Mouse (Mus musculus): ENCODE data around the gene Mettl6.

Gene Mettl6

DNA sequence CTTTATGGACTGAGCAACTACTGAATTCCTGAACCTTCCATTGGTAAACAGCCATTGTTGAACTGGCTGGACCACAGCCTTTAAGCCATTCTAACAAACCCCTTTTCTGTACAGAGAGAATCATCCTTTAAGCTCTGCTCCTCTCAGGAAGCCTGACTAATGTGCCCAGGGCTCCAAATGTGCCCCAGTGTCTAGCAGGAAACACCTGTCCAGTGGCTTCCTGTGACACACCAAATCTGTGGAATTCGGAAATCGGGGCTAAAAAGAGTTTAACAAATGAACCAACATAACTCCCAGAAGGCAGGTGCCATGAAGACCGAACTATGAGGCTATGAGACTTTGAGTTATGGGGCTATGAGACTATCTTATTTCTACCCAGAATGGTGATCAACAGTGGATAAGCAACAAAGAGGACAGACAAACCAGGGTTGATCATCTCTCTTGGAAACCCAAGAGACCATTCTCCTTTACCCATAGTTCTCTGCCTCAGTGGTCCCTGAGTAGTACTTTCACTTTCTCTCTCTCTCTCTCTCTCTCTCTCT, 63.0 kb downstream of the Mettl6 start:
- DNase-seq = no peak

DNA sequence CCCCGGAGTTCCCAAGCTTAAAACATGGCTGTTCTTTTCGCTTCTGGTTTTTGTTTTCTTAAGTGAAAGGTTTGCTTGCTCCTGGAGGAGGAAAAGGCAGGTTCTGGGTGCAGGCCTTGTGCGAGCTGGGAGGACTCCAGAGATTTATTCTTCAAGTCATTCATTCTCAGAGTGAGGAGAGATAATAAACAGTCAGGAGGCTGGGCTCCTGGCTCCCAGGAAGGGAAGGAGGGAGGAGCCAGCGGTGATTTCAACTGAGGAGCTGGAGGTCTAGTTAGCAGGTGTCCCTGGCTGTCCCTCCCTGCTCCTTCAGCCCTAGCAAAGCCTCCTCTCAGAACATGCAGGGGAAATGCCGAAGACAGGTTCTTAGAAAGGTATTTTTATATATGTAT, 65.8 kb downstream of the Mettl6 start:
- peak in 1 of 2 experiments; percentile 43 for DNase-seq

DNA sequence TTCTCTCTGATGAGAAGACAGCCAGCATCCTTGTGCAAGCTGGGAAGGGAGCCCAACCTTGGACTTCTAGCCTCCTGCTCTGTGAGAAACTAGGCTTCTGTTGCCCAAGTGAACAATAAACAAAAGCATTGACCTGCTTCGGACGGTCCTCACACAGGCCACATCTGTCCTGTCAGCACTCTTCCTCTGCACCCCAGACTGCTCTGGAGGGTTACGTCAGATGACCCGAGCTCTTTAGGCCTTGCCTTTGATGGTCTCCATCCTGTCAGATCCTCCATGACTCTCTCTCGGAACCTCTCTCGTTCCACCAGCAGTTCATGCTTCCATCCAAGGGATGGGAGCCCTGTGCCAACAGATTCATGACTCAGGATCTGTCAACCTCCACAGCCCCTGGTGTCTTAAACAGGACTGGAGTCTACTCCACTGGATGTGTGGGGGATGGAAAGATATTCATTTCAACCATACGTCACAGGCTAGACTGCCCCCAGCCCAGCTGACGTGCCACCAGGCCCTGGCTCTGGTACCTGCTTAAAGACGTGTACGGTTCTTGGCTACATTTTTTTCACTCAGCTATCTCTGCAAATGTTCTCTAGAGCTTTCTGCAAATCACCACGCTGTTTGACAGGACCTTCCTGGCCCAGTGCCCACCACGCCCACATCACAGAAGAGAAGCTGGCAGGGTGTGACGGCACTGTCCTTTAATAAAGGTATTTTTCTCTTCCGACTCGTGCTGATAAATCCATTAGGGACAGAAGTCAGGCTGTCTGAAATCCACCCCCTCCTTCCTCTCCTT, 66.4 kb downstream of the Mettl6 start:
- peak; percentile 80 to 89 for DNase-seq

Data from cerebellum, postnatal 25 days (tissue).